Mouse (Mus musculus) midbrain, postnatal 0 days (tissue): ENCODE results near the gene Igfbp3. TPM values are rescaled to one million over a fixed set of nuclear protein-coding genes. Genes with fewer than 3 reads are reported as not detected.
A peak's percentile ranks its signal among the peaks of the same experiment; 100 is the strongest.

ENCODE experiments used
- ATAC-seq: fragments of 200-750 bp; cut with Nextera tagmentation; 2 replicates; pipeline ENCODE4 v1.8.0; 2017; ENCODE audit warnings: moderate number of reproducible peaks, mild to moderate bottlenecking, moderate TSS enrichment, moderate library complexity; ENCODE audit not compliant: low FRiP score
- DNase-seq: peaks from one replicate; pipeline ENCODE4 v3.0.0-alpha.2; 2015; ENCODE audit warnings: low spot score
- H3K27ac ChIP-seq: fragments of 300-500 bp; sonication (generic); 2 replicates; pipeline ENCODE4 v1.5.1; 2014; ENCODE audit warnings: low read depth, mild to moderate bottlenecking, low read length, mixed read lengths
- H3K27me3 ChIP-seq: fragments of 300-500 bp; sonication (generic); 2 replicates; pipeline ENCODE4 v1.6.1; 2014; ENCODE audit warnings: low read length, control low read depth, mixed read lengths; ENCODE audit not compliant: insufficient read depth
- H3K36me3 ChIP-seq: fragments of 300-500 bp; sonication (generic); 2 replicates; pipeline ENCODE4 v1.6.1; 2014; ENCODE audit warnings: low read length, control low read depth, mixed read lengths; ENCODE audit not compliant: insufficient read depth
- H3K4me1 ChIP-seq: fragments of 300-500 bp; sonication (generic); 2 replicates; pipeline ENCODE4 v1.6.1; 2014; ENCODE audit warnings: mild to moderate bottlenecking, control low read depth, antibody characterized with exemption, low read length, mixed read lengths; ENCODE audit not compliant: insufficient read depth
- H3K4me2 ChIP-seq: fragments of 300-500 bp; sonication (generic); 2 replicates; pipeline ENCODE4 v1.6.1; 2014; ENCODE audit warnings: low read depth, mild to moderate bottlenecking, low read length, mixed read lengths; ENCODE audit not compliant: poor library complexity, severe bottlenecking
- H3K4me3 ChIP-seq: fragments of 300-500 bp; sonication (generic); 2 replicates; pipeline ENCODE4 v1.5.1; 2014; ENCODE audit warnings: low read depth, mild to moderate bottlenecking, low read length, moderate library complexity
- H3K9ac ChIP-seq: fragments of 300-500 bp; sonication (generic); replicated peaks from 2 replicates; pipeline ENCODE4 v1.6.1; 2014; ENCODE audit warnings: mild to moderate bottlenecking, low read length, moderate library complexity, mixed read lengths; ENCODE audit not compliant: poor library complexity, severe bottlenecking
- H3K9me3 ChIP-seq: fragments of 300-500 bp; sonication (generic); 2 replicates; pipeline ENCODE4 v1.6.1; 2016; ENCODE audit warnings: low read length, control low read depth
- CTCF ChIP-seq: IDR thresholded peaks from 2 replicates; pipeline ENCODE4 v1.5.1; 2016; ENCODE audit warnings: antibody characterized with exemption, mild to moderate bottlenecking
- WGBS: fragments of 180-500 bp; shearing (Covaris S2); extraction: QIAGEN DNeasy Blood & Tissue Kit; methylation state at CpG from one replicate; pipeline ENCODE4 v1.1.7; 2014; 5-methylcytosine and 5-hydroxymethylcytosine counted together
- polyA plus RNA-seq: library from polyadenylated mRNA; unstranded; fragments of >200 nt; fragmentation: Nextera tagmentation; extraction: Ambion mirVana; gene quantifications from 2 replicates; pipeline ENCODE4 v1.2.1, GENCODE M21; 2015
- total RNA-seq: library from RNA; depleted of rRNA; stranded (reverse); fragments of >200 nt; gene quantifications from 2 replicates; pipeline ENCODE4 v1.2.3, GENCODE M21; 2014

The Igfbp3 gene
- total and polyA plus RNA-seq, 2 experiments from 2014 or later, result 19.4 to 38.0 TPM

DNA sequence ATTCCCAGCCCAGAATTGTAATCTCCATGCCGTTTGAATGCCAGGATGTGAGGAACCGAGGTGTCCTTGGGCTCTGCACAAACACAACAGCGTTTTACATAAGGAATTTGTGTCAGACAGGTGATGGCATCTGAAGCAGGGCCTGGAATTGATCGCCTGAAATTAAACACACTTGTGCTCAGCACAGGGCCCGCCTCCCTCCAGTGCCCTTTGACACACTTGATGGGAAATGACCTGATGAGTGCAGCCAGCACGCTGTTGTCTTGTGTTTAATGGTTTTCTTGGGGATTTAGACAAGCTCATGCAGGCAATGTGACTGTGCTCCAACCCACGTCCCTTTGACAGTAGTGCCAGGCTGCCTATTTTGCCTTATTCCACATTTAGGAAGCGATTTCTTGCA is 26.3 kb downstream of the Igfbp3 start:
- TF ChIP-seq CTCF, result no peak
- Histone ChIP-seq H3K36me3 (no peaks in the 10 kb centered on the region), H3K27ac (no peak overlapping the region), H3K9me3 (no peaks in the 10 kb centered on the region), H3K4me3 (no peak overlapping the region), H3K27me3 (no peaks in the 10 kb centered on the region), H3K4me1 (no peaks in the 10 kb centered on the region), H3K9ac (no peak overlapping the region), H3K4me2 (no peak overlapping the region)
- WGBS, result 64% methylated on average over 8 of the region's 8 CpGs
- ATAC-seq, result no peak
- no peak for DNase-seq

DNA sequence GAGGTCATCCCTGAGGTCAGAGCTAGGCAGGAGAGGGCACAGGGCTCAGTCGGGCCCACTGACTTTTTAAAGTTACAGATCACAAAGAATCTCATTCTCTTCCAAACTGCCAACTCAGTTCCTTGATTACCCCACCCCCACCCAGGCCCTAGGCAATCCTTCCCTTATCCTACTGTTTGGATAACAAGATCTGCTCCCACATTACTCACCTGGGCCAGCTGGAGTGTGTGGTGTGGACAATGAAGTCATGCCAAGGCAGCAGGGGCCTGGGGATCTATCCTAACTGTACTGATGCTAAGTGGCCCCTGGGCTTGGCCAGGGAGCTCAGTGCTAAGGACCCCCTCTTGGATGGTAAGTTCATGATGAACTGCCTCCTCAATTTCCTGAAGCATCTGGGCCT is 29.3 kb downstream of the Igfbp3 start:
- no peak for TF ChIP-seq CTCF
- Histone ChIP-seq H3K9ac (no peak overlapping the region), H3K9me3 (no peaks in the 10 kb centered on the region), H3K4me1 (no peaks in the 10 kb centered on the region), H3K4me3 (no peak overlapping the region), H3K4me2 (no peak overlapping the region), H3K36me3 (no peaks in the 10 kb centered on the region), H3K27me3 (no peaks in the 10 kb centered on the region), H3K27ac (no peak overlapping the region)
- no peak for ATAC-seq
- WGBS, result 29% methylated on average over 1 of the region's 1 CpGs
- no peak for DNase-seq

DNA sequence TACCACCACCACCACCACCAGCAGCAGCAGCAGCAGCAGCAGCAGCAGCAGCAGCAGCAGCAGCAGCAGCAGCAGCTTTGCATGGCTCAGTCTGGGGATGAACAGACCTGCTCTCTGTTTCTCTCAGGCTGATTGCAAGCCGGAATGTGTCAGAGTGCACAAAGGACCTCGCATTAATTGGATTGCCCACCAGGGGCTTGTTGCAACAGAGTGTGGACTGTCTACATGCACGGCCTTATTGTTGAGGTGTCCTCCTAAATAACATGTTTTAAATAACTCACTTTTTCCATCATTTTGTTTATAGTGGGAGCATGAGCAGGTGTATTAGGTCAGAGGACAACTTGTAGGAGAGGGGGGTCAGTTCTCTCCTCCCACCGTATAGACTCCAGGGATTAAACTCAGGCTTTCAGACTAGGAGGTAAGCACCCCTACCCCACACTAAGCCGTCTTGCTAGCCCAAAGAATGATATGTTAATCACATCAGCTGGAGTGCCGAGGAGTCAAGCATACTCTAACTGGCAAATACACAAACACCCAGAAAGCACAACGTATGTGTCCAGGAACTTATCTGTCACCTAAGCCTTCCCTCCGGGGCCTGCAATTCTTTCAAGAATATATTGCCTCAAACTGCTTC is 31.2 kb downstream of the Igfbp3 start:
- no peaks in the 10 kb centered on the region for H3K4me1 ChIP-seq
- 12% methylated on average over 8 of the region's 8 CpGs for WGBS
- H3K27ac ChIP-seq, result no peak overlapping the region
- H3K4me3 ChIP-seq, result no peak overlapping the region
- H3K4me2 ChIP-seq, result no peak overlapping the region
- no peaks in the 10 kb centered on the region for H3K27me3 ChIP-seq
- peak; percentile 29; the same call in 1 of the 2 replicates for TF ChIP-seq CTCF
- no peak overlapping the region for H3K9ac ChIP-seq
- no peaks in the 10 kb centered on the region for H3K36me3 ChIP-seq
- H3K9me3 ChIP-seq, result no peaks in the 10 kb centered on the region
- peak; percentile 26 for DNase-seq
- no peak for ATAC-seq

DNA sequence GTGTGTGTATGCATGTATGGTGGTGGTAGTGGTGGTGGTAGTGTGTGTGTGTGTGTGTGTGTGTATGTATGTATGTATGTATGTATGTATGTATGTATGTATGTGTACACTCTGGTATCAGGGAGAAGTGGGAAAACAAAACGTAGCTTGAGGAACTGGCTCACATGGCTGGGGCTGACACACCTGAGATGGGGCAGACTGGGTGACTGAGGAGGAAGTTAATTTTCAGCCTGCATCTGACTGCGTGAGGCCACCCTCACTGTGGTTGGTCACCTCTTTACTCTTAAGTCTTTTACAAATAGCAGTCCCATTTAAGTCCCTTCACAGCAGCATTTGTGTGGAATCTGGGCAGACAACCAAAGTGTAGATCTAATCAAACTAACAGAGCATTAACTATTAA is 34.4 kb downstream of the Igfbp3 start:
- Histone ChIP-seq H3K4me1 (no peaks in the 10 kb centered on the region), H3K27ac (no peak overlapping the region), H3K27me3 (no peaks in the 10 kb centered on the region), H3K36me3 (no peaks in the 10 kb centered on the region), H3K4me2 (no peak overlapping the region), H3K9me3 (no peaks in the 10 kb centered on the region), H3K9ac (no peak overlapping the region), H3K4me3 (no peak overlapping the region)
- DNase-seq (no peak), ATAC-seq (no peak)
- TF ChIP-seq CTCF, result no peak
- WGBS, result 91% methylated on average over 2 of the region's 2 CpGs

DNA sequence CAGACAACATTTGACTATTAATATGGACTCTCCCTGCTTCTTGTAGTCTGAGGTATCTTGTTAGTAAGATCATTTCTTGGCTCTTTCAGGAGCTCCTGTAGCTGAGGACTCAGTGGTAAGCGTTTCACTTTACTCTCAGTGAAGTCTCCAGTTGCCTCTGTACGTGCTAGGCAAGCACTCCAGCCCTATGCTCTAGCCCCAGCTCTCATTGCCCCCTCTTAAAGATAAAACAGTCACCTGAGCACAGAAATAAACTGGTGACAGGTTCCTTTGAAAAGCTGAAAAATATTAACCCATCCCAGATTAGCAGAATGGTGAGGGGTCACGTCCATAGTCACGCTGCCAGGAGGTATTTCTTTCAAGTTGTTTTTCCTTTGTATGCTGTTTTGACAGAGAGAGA is 35.0 kb downstream of the Igfbp3 start:
- no peak for ATAC-seq
- Histone ChIP-seq H3K36me3 (no peaks in the 10 kb centered on the region), H3K4me2 (no peak overlapping the region), H3K27ac (no peak overlapping the region), H3K4me3 (no peak overlapping the region), H3K9ac (no peak overlapping the region), H3K9me3 (no peaks in the 10 kb centered on the region), H3K4me1 (no peaks in the 10 kb centered on the region), H3K27me3 (no peaks in the 10 kb centered on the region)
- DNase-seq, result no peak
- TF ChIP-seq CTCF, result no peak
- 62% methylated on average over 4 of the region's 4 CpGs for WGBS

DNA sequence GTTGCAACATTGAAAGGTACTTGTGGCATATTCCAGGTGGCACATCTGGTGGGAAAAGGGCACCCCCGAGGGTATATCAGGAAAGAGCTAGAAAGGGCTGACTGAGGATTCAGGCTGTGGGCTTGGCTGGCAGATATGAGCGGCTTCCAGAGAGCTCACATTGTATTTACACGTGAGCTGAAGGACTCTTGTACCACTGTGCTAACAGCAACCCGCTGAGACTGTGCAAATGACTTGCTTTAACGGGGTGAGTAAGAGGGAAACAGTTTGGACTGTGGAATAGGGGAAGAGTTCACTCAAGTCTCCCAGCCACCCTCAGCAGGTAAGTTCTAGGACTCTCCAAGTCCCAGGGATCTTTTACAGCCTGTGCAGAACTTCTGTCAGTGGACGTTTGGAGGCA is 40.1 kb downstream of the Igfbp3 start:
- H3K4me1 ChIP-seq, result no peaks in the 10 kb centered on the region
- no peak overlapping the region for H3K4me2 ChIP-seq
- H3K27ac ChIP-seq, result no peak overlapping the region
- H3K9ac ChIP-seq, result no peak overlapping the region
- ATAC-seq (no peak), DNase-seq (no peak)
- peaks cover 18% of the 10 kb centered on the region for H3K36me3 ChIP-seq
- no peak overlapping the region for H3K4me3 ChIP-seq
- no peaks in the 10 kb centered on the region for H3K27me3 ChIP-seq
- no peaks in the 10 kb centered on the region for H3K9me3 ChIP-seq
- 89% methylated on average over 6 of the region's 6 CpGs for WGBS
- no peak for TF ChIP-seq CTCF
